Mouse (Mus musculus) C2C12 (cell line): ENCODE measurements at regions not wholly inside any gene's neighbourhood (a gene's known extent, or its start where the extent isn't known, plus 50 kb on each side); places are given as distances from the start of the nearest gene placed in this dataset.

Experiments
- H3K27me3 ChIP-seq: one replicate; pipeline ENCODE4 v1.6.1; 2011; ENCODE audit not compliant: control insufficient read depth, insufficient read depth, insufficient read length
- H3K36me3 ChIP-seq: one replicate; pipeline ENCODE4 v1.6.1; 2011; ENCODE audit not compliant: control insufficient read depth, insufficient read depth
- H3K4me3 ChIP-seq: one replicate; pipeline ENCODE4 v1.5.1; 2011; ENCODE audit warnings: mild to moderate bottlenecking, control low read depth; ENCODE audit not compliant: poor library complexity, insufficient read depth, severe bottlenecking
- H3K79me2 ChIP-seq: one replicate; pipeline ENCODE4 v1.6.1; 2011; ENCODE audit not compliant: control insufficient read depth, insufficient read depth
- H3K79me3 ChIP-seq: one replicate; pipeline ENCODE4 v1.6.1; 2011; ENCODE audit warnings: low read depth, control low read depth
- H3ac ChIP-seq: one replicate; pipeline ENCODE3; 2011; ENCODE audit warnings: low read depth; ENCODE audit not compliant: control insufficient read depth, insufficient read length
- CEBPB ChIP-seq: IDR thresholded peaks from one replicate; pipeline ENCODE4 v1.6.1; 2011; ENCODE audit warnings: low read depth, mild to moderate bottlenecking, control low read depth, moderate library complexity
- CTCF ChIP-seq: IDR thresholded peaks from one replicate; pipeline ENCODE4 v1.5.1; 2011; ENCODE audit not compliant: control insufficient read depth, insufficient read depth, insufficient read length
- FOSL1 ChIP-seq: IDR thresholded peaks from one replicate; pipeline ENCODE4 v1.8.0; 2011; ENCODE audit warnings: mild to moderate bottlenecking, low read length; ENCODE audit not compliant: poor library complexity, insufficient read depth, severe bottlenecking
- MAX ChIP-seq: IDR thresholded peaks from one replicate; pipeline ENCODE4 v1.6.1; 2011; ENCODE audit warnings: mild to moderate bottlenecking, control low read depth
- MYOD1 ChIP-seq: IDR thresholded peaks from one replicate; pipeline ENCODE4 v1.6.1; 2011; ENCODE audit warnings: low read depth; ENCODE audit not compliant: control insufficient read depth, insufficient read length
- MYOG ChIP-seq: IDR thresholded peaks from one replicate; pipeline ENCODE4 v1.6.1; 2011; ENCODE audit not compliant: control insufficient read depth, insufficient read length; ENCODE audit errors: extremely low read depth
- USF1 ChIP-seq: IDR thresholded peaks from one replicate; pipeline ENCODE4 v1.6.1; 2011; ENCODE audit warnings: low read depth, mild to moderate bottlenecking, control low read depth, moderate library complexity

GRCm38 (mm10) chr5:133712652-133713051, 386.9 kb upstream of the Castor2 start:
- H3K27me3 ChIP-seq, result no peaks in the 10 kb centered on the region
- TF ChIP-seq USF1 (no peak), MAX (no peak), MYOD1 (no peak), CTCF (no peak), CEBPB (no peak), MYOG (no peak), FOSL1 (no peak)
- no peaks in the 10 kb centered on the region for H3K79me2 ChIP-seq
- no peak overlapping the region for H3ac ChIP-seq
- H3K79me3 ChIP-seq, result no peaks in the 10 kb centered on the region
- H3K36me3 ChIP-seq, result no peaks in the 10 kb centered on the region
- H3K4me3 ChIP-seq, result no peak overlapping the region

DNA sequence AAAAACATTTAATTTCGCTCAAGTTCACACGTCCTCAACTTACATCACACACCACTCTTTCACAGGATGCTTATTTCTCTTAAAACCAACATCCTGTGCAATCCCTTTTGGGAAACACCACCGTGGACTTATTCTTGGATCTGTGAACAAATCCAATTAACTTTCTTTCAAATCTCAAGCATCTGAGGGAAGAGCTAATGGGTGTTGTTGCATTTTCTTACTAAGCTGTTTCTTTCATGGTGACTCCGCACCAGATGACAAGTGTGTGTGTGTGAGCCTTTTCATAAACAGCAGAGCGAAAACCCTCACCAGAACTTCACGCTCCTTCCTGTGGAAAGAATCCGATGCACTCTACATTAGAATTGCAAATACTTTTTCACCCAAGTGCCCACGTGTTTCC, 390.6 kb upstream of the Castor2 start:
- Histone ChIP-seq H3ac (no peak overlapping the region), H3K4me3 (no peak overlapping the region), H3K27me3 (no peaks in the 10 kb centered on the region), H3K36me3 (no peaks in the 10 kb centered on the region), H3K79me2 (no peaks in the 10 kb centered on the region), H3K79me3 (no peaks in the 10 kb centered on the region)
- TF ChIP-seq CEBPB (no peak), FOSL1 (no peak), MYOG (no peak), CTCF (no peak), USF1 (no peak), MYOD1 (no peak), MAX (no peak)

DNA sequence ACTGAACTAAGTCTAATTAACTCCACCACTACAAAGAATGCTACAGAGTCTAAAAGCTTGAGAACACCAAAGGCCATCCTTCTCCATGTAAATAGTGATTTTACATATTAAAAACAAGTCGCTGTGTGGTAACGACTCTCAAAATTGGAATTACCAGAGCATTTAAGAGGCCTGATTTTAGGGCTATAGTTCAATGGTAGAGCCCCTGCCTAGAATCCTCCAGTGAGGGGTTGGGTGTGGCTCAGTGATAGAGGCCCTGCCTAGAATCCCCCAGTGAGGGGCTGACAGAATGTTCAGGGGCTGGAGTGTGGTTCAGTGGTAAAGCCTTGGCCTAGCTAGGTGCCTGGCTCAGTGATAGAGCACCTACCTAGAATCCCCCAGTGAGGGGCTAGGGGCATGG, 413.3 kb upstream of the Castor2 start:
- Histone ChIP-seq H3K4me3 (no peak overlapping the region), H3K36me3 (no peaks in the 10 kb centered on the region), H3K79me3 (no peaks in the 10 kb centered on the region), H3K27me3 (no peaks in the 10 kb centered on the region), H3ac (no peak overlapping the region), H3K79me2 (no peaks in the 10 kb centered on the region)
- no peak for TF ChIP-seq MYOG
- TF ChIP-seq MYOD1, result no peak
- no peak for TF ChIP-seq CEBPB
- no peak for TF ChIP-seq USF1
- no peak for TF ChIP-seq MAX
- TF ChIP-seq FOSL1, result no peak
- no peak for TF ChIP-seq CTCF

DNA sequence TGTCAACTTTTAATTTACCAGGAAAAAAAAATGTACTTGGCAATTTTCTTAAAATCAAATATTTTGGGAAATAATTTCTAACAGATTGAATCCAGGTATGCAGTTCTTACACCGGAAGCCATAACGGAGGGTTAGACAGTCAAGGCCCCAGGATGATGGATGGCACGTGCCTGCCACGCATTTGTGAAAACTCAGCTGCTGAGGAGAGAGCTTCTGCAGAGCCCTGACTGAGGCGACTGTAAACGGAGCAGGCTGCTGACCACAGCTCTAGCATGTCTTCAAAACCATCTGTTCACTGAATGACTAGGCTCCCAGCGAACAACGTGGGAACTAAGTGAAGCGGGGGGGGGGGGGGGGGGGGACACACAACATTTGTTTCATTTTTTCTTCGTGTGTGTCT, 416.5 kb upstream of the Castor2 start:
- no peaks in the 10 kb centered on the region for H3K79me3 ChIP-seq
- no peak for TF ChIP-seq FOSL1
- no peak for TF ChIP-seq CEBPB
- TF ChIP-seq MAX, result no peak
- no peak for TF ChIP-seq CTCF
- no peak for TF ChIP-seq MYOG
- TF ChIP-seq MYOD1, result no peak
- TF ChIP-seq USF1, result no peak
- no peak overlapping the region for H3K4me3 ChIP-seq

GRCm38 (mm10) chr5:133676791-133677450, 422.6 kb upstream of the Castor2 start:
- Histone ChIP-seq H3K36me3 (no peaks in the 10 kb centered on the region), H3K79me3 (no peaks in the 10 kb centered on the region), H3K27me3 (no peaks in the 10 kb centered on the region), H3K4me3 (no peak overlapping the region), H3K79me2 (no peaks in the 10 kb centered on the region), H3ac (no peak overlapping the region)
- no peak for TF ChIP-seq MYOG
- TF ChIP-seq MYOD1, result no peak
- no peak for TF ChIP-seq FOSL1
- TF ChIP-seq CEBPB, result no peak
- TF ChIP-seq USF1, result no peak
- TF ChIP-seq CTCF, result no peak

More for the DNA sequence above, 416.5 kb upstream of the Castor2 start:
- H3K27me3 ChIP-seq, result no peaks in the 10 kb centered on the region
- H3K36me3 ChIP-seq, result no peaks in the 10 kb centered on the region
- H3K79me2 ChIP-seq, result no peaks in the 10 kb centered on the region
- H3ac ChIP-seq, result no peak overlapping the region

- H3K79me2 ChIP-seq, result no peaks in the 10 kb centered on the region
- no peaks in the 10 kb centered on the region for H3K79me3 ChIP-seq
- H3ac ChIP-seq, result no peak overlapping the region
- H3K36me3 ChIP-seq, result no peaks in the 10 kb centered on the region
- TF ChIP-seq USF1 (no peak), MYOD1 (no peak), MYOG (no peak), FOSL1 (no peak), MAX (no peak), CEBPB (no peak)
- no peaks in the 10 kb centered on the region for H3K27me3 ChIP-seq
- H3K4me3 ChIP-seq, result no peak overlapping the region
Observed at GRCm38 (mm10) chr5:133675636-133676035, 423.9 kb upstream of the Castor2 start.
